Mouse (Mus musculus): ENCODE measurements at regions not wholly inside any gene's neighbourhood (a gene's known extent, or its start where the extent isn't known, plus 50 kb on each side); places are given as distances from the start of the nearest gene placed in this dataset.

- H3K27me3 ChIP-seq (ENCODE audit: insufficient read depth, low read length): peaks cover 19% of the 10 kb centered on the region
- H3K4me1 ChIP-seq (ENCODE audit: insufficient read depth, low read depth, low read length): peaks cover 12% of the 10 kb centered on the region
- TF ChIP-seq GATA2 (IDR thresholded peaks at IDR 0.05; ENCODE audit: borderline replicate concordance, low read depth, low read length) (no peak), CTCF (IDR thresholded peaks at IDR 0.05; ENCODE audit: low read depth, low read length) (no peak), GATA1 (IDR thresholded peaks at IDR 0.05; ENCODE audit: borderline replicate concordance, low read length) (no peak), TAL1 (conservative IDR thresholded peaks at IDR 0.05; ENCODE audit: low read depth, low read length) (no peak), POLR2AphosphoS5 (IDR thresholded peaks at IDR 0.05; ENCODE audit: insufficient replicate concordance, low read depth, low read length) (no peak)
- DNase-seq (ENCODE audit: low spot score) (no peak), ATAC-seq (ENCODE audit: extremely low read depth, insufficient number of reproducible peaks, low FRiP score, poor library complexity, severe bottlenecking) (no peak)
- H3K4me3 ChIP-seq (ENCODE audit: low read depth, low read length): no peak overlapping the region
- H3K36me3 ChIP-seq (replicated peaks): no peaks in the 10 kb centered on the region
- no peaks in the 10 kb centered on the region for H3K9me3 ChIP-seq (replicated peaks)
These were observed 65.4 kb upstream of the Casz1 start for GRCm38 (mm10) chr4:148738601-148739530.

GRCm38 (mm10) chr4:148742549-148743413, 61.4 kb upstream of the Casz1 start:
- Histone ChIP-seq H3K27me3 (ENCODE audit: insufficient read depth, low read length) (peaks cover 15% of the 10 kb centered on the region), H3K4me3 (ENCODE audit: low read depth, low read length) (peak overlapping the region; percentile 30; the same call in 1 of the 2 replicates), H3K36me3 (replicated peaks) (no peaks in the 10 kb centered on the region), H3K9me3 (replicated peaks) (no peaks in the 10 kb centered on the region), H3K4me1 (ENCODE audit: insufficient read depth, low read depth, low read length) (peaks cover 12% of the 10 kb centered on the region)
- DNase-seq (ENCODE audit: low spot score): peak; percentile 34
- peak; percentile 50; the same call in 1 of the 2 replicates for TF ChIP-seq CTCF (IDR thresholded peaks at IDR 0.05; ENCODE audit: low read depth, low read length)
- no peak for TF ChIP-seq GATA2 (IDR thresholded peaks at IDR 0.05; ENCODE audit: borderline replicate concordance, low read depth, low read length)
- ATAC-seq (ENCODE audit: extremely low read depth, insufficient number of reproducible peaks, low FRiP score, poor library complexity, severe bottlenecking): no peak

GRCm38 (mm10) chr4:148743414-148743844, 60.8 kb upstream of the Casz1 start:
- no peak for ATAC-seq (ENCODE audit: extremely low read depth, insufficient number of reproducible peaks, low FRiP score, poor library complexity, severe bottlenecking)
- H3K27me3 ChIP-seq (ENCODE audit: insufficient read depth, low read length): peaks cover 15% of the 10 kb centered on the region
- no peak overlapping the region for H3K4me3 ChIP-seq (ENCODE audit: low read depth, low read length)

GRCm38 (mm10) chr4:148744053-148744452, 60.2 kb upstream of the Casz1 start:
- ATAC-seq (ENCODE audit: extremely low read depth, insufficient number of reproducible peaks, low FRiP score, poor library complexity, severe bottlenecking) (no peak), DNase-seq (ENCODE audit: low spot score) (no peak)
- TF ChIP-seq POLR2AphosphoS5 (IDR thresholded peaks at IDR 0.05; ENCODE audit: insufficient replicate concordance, low read depth, low read length) (no peak), CTCF (IDR thresholded peaks at IDR 0.05; ENCODE audit: low read depth, low read length) (no peak), GATA2 (IDR thresholded peaks at IDR 0.05; ENCODE audit: borderline replicate concordance, low read depth, low read length) (no peak), GATA1 (IDR thresholded peaks at IDR 0.05; ENCODE audit: borderline replicate concordance, low read length) (no peak), TAL1 (conservative IDR thresholded peaks at IDR 0.05; ENCODE audit: low read depth, low read length) (no peak)
- Histone ChIP-seq H3K27me3 (ENCODE audit: insufficient read depth, low read length) (peaks cover 21% of the 10 kb centered on the region), H3K4me3 (ENCODE audit: low read depth, low read length) (no peak overlapping the region), H3K36me3 (replicated peaks) (no peaks in the 10 kb centered on the region), H3K4me1 (ENCODE audit: insufficient read depth, low read depth, low read length) (peaks cover 12% of the 10 kb centered on the region), H3K9me3 (replicated peaks) (no peaks in the 10 kb centered on the region)

More at GRCm38 (mm10) chr4:148743414-148743844, 60.8 kb upstream of the Casz1 start:
- TF ChIP-seq GATA2 (IDR thresholded peaks at IDR 0.05; ENCODE audit: borderline replicate concordance, low read depth, low read length) (no peak), GATA1 (IDR thresholded peaks at IDR 0.05; ENCODE audit: borderline replicate concordance, low read length) (no peak), CTCF (IDR thresholded peaks at IDR 0.05; ENCODE audit: low read depth, low read length) (no peak), TAL1 (conservative IDR thresholded peaks at IDR 0.05; ENCODE audit: low read depth, low read length) (no peak), POLR2AphosphoS5 (IDR thresholded peaks at IDR 0.05; ENCODE audit: insufficient replicate concordance, low read depth, low read length) (no peak)
- Histone ChIP-seq H3K9me3 (replicated peaks) (no peaks in the 10 kb centered on the region), H3K4me1 (ENCODE audit: insufficient read depth, low read depth, low read length) (peaks cover 12% of the 10 kb centered on the region), H3K36me3 (replicated peaks) (no peaks in the 10 kb centered on the region)
- no peak for DNase-seq (ENCODE audit: low spot score)

- ATAC-seq (ENCODE audit: extremely low read depth, insufficient number of reproducible peaks, low FRiP score, poor library complexity, severe bottlenecking) (no peak), DNase-seq (ENCODE audit: low spot score) (no peak)
- no peaks in the 10 kb centered on the region for H3K9me3 ChIP-seq (replicated peaks)
- no peak overlapping the region for H3K4me3 ChIP-seq (ENCODE audit: low read depth, low read length)
- H3K36me3 ChIP-seq (replicated peaks): no peaks in the 10 kb centered on the region
- peaks cover 12% of the 10 kb centered on the region for H3K4me1 ChIP-seq (ENCODE audit: insufficient read depth, low read depth, low read length)
- peaks cover 24% of the 10 kb centered on the region for H3K27me3 ChIP-seq (ENCODE audit: insufficient read depth, low read length)
- TF ChIP-seq CTCF (IDR thresholded peaks at IDR 0.05; ENCODE audit: low read depth, low read length): no peak
These were observed 57.5 kb upstream of the Casz1 start for GRCm38 (mm10) chr4:148746460-148747314.

GRCm38 (mm10) chr4:148747315-148747644, 56.9 kb upstream of the Casz1 start:
- Histone ChIP-seq H3K9me3 (replicated peaks) (no peaks in the 10 kb centered on the region), H3K27me3 (ENCODE audit: insufficient read depth, low read length) (peaks cover 24% of the 10 kb centered on the region), H3K4me3 (ENCODE audit: low read depth, low read length) (no peak overlapping the region), H3K4me1 (ENCODE audit: insufficient read depth, low read depth, low read length) (peaks cover 12% of the 10 kb centered on the region), H3K36me3 (replicated peaks) (no peaks in the 10 kb centered on the region)
- TF ChIP-seq GATA1 (IDR thresholded peaks at IDR 0.05; ENCODE audit: borderline replicate concordance, low read length): no peak
- TF ChIP-seq CTCF (IDR thresholded peaks at IDR 0.05; ENCODE audit: low read depth, low read length): no peak
- no peak for TF ChIP-seq TAL1 (conservative IDR thresholded peaks at IDR 0.05; ENCODE audit: low read depth, low read length)
- TF ChIP-seq GATA2 (IDR thresholded peaks at IDR 0.05; ENCODE audit: borderline replicate concordance, low read depth, low read length): no peak
- TF ChIP-seq POLR2AphosphoS5 (IDR thresholded peaks at IDR 0.05; ENCODE audit: insufficient replicate concordance, low read depth, low read length): no peak
- ATAC-seq (ENCODE audit: extremely low read depth, insufficient number of reproducible peaks, low FRiP score, poor library complexity, severe bottlenecking) (no peak), DNase-seq (ENCODE audit: low spot score) (no peak)

Measured in G1E (cell line).